Mouse (Mus musculus) spleen, adult 2 months (tissue): ENCODE measurements around the gene March1.

Experiments used
- CTCF ChIP-seq: fragments of 200-500 bp; IDR thresholded peaks from 2 replicates; pipeline ENCODE4 v1.5.1; 2011; ENCODE audit warnings: mild to moderate bottlenecking, inconsistent platforms; ENCODE audit not compliant: insufficient read depth, insufficient read length, insufficient replicate concordance; ENCODE audit errors: extremely low read depth
- POLR2A ChIP-seq: fragments of 200-500 bp; IDR thresholded peaks from 2 replicates; pipeline ENCODE4 v1.6.1; 2011; ENCODE audit warnings: low read depth, low read length, inconsistent platforms

DNA sequence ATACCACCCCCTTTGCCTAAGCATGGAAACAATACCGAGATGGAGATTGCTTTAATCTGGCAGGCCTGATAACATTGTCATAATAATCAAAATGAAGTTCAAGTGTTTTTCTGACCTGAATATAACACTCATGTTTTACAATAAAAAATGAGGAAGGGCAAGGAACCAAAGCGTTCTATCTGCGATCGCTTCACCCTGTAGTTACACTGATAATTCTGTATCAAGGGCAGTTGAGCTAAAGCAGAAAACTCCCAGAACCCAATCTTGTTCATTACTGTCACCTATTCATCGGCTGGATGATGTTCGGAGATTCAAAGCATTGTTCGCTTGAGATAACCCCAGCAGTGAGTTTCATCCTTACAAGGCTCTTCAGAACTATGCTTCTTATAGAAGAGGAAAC, 700.1 kb downstream of the March1 start:
- no peak for TF ChIP-seq POLR2A
- no peak for TF ChIP-seq CTCF
